Comparison of ENCODE assay signal across 7 mouse cellular contexts in genomic region chr4:134535787-134536151, GRCm38 (mm10). TPM values are rescaled to one million over a fixed set of nuclear protein-coding genes. Genes with fewer than 3 reads are reported as not detected.
A peak's percentile ranks its signal among the peaks of the same experiment; 100 is the strongest.
DNase-seq lines count a peak whose midpoint lies in the region; ATAC-seq and TF ChIP-seq lines count a peak whose summit lies in the region.

No protein-coding gene starts in this region.

- DNase-seq in liver, adult 2 months (ENCODE audit: extremely low read depth, low read depth, low spot score), result peak; percentile 16
- no peak for DNase-seq in liver
- peak; percentile 75 for DNase-seq in adrenal gland, adult 2 months
- peak; percentile 25 for DNase-seq in large intestine, adult 2 months (ENCODE audit: low read depth, low spot score)
- no peak for DNase-seq in c-Kit-positive CD71-positive TER-119-positive erythroid progenitor cells, embryonic 14.5 days (ENCODE audit: low spot score)

- peaks cover 10% of the 10 kb centered on the region for H3K4me1 ChIP-seq in liver, adult 2 months (ENCODE audit: control insufficient read depth, insufficient read depth, low read length)
- H3K4me1 ChIP-seq in embryonic facial prominence, embryonic 15.5 days, result peaks cover 26% of the 10 kb centered on the region

- no peak for TF ChIP-seq CTCF in liver, adult 2 months (IDR thresholded peaks at IDR 0.05; ENCODE audit: low read depth, low read length)

- peaks cover 6% of the 10 kb centered on the region; the same call in 1 of the 2 replicates for H3K36me3 ChIP-seq in liver, adult 2 months (ENCODE audit: control insufficient read depth, insufficient read depth, low read length)
- peaks cover 38% of the 10 kb centered on the region for H3K36me3 ChIP-seq in embryonic facial prominence, embryonic 15.5 days
- H3K36me3 ChIP-seq in myocyte (ENCODE audit: control insufficient read depth, insufficient read depth), result peaks cover 8% of the 10 kb centered on the region

- TF ChIP-seq POLR2A in liver, adult 2 months (IDR thresholded peaks at IDR 0.05; ENCODE audit: extremely low read depth, insufficient read depth, low read length), result no peak
- TF ChIP-seq POLR2A in myocyte (IDR thresholded peaks at IDR 0.05; ENCODE audit: insufficient read length, low read depth), result no peak

- 0 out of 2 replicates have a peak overlapping the region, but pooled peaks have one; percentile 24 for H3K27ac ChIP-seq in liver, adult 2 months (replicated peaks; ENCODE audit: insufficient read depth, low read depth, low read length)
- peak overlapping the region; percentile 93 for H3K27ac ChIP-seq in embryonic facial prominence, embryonic 15.5 days (replicated peaks)

- H3K9me3 ChIP-seq in embryonic facial prominence, embryonic 15.5 days (replicated peaks), result no peaks in the 10 kb centered on the region

- H3K79me2 ChIP-seq in liver, adult 2 months (ENCODE audit: control insufficient read depth, insufficient read depth, low read length), result peaks cover 5% of the 10 kb centered on the region
- peaks cover 19% of the 10 kb centered on the region for H3K79me2 ChIP-seq in myocyte (ENCODE audit: control insufficient read depth, insufficient read depth)

- no peaks in the 10 kb centered on the region for H3K27me3 ChIP-seq in liver, adult 2 months (ENCODE audit: control insufficient read depth, insufficient read depth, low read length)
- no peaks in the 10 kb centered on the region for H3K27me3 ChIP-seq in embryonic facial prominence, embryonic 15.5 days
- no peaks in the 10 kb centered on the region for H3K27me3 ChIP-seq in myocyte (ENCODE audit: control insufficient read depth, insufficient read depth, insufficient read length)

- 2% methylated on average over 8 of the region's 8 CpGs for whole genome bisulfite sequencing in liver, adult 2 months
- WGBS in embryonic facial prominence, embryonic 15.5 days, result 7% methylated on average over 8 of the region's 8 CpGs
- under 1% methylated on average over 8 of the region's 8 CpGs for WGBS in large intestine, adult 2 months

- no peak; the same call in 1 of the 2 replicates for ATAC-seq in embryonic facial prominence, embryonic 15.5 days (ENCODE audit: insufficient number of reproducible peaks, low FRiP score, low TSS enrichment, low read depth)

- no peak overlapping the region for H3ac ChIP-seq in myocyte (ENCODE audit: control insufficient read depth, insufficient read length)

- peak overlapping the region; percentile 44 for H3K9ac ChIP-seq in liver, adult 2 months (ENCODE audit: low read depth, low read length)
- peak overlapping the region; percentile 80; the same call in 1 of the 2 replicates for H3K9ac ChIP-seq in embryonic facial prominence, embryonic 15.5 days

- H3K4me3 ChIP-seq in liver, adult 2 months (ENCODE audit: insufficient read depth, low read depth, low read length), result peak overlapping the region; percentile 38
- H3K4me3 ChIP-seq in embryonic facial prominence, embryonic 15.5 days (replicated peaks), result peak overlapping the region; percentile 98
- H3K4me3 ChIP-seq in myocyte, result peak overlapping the region; percentile 57

- peak overlapping the region; percentile 95 for H3K4me2 ChIP-seq in embryonic facial prominence, embryonic 15.5 days (replicated peaks)
- peak overlapping the region; percentile 95 for H3K4me2 ChIP-seq in myocyte (ENCODE audit: low read depth)

TF ChIP-seq in myocyte, 11 proteins besides CTCF, POLR2A, EP300 and RAD21:
- peak in 1 of 3 experiments; percentile 11 for TF ChIP-seq MYOG (IDR thresholded peaks at IDR 0.05; ENCODE audit: control insufficient read depth in 1 of 3, insufficient read depth in 1 of 3, insufficient read length in 2 of 3, low read depth in 2 of 3)
- peak; percentile 50 for TF ChIP-seq USF1 (IDR thresholded peaks at IDR 0.05; ENCODE audit: low read depth)
- TF ChIP-seq TCF12 (IDR thresholded peaks at IDR 0.05; ENCODE audit: insufficient read depth, poor library complexity, severe bottlenecking), result peak; percentile 58
- TF ChIP-seq CEBPB (IDR thresholded peaks at IDR 0.05; ENCODE audit: insufficient read depth, poor library complexity, severe bottlenecking), result no peak
- TF ChIP-seq TCF3 (IDR thresholded peaks at IDR 0.05; ENCODE audit: insufficient read length, low read depth), result peak; percentile 23
- TF ChIP-seq MYOD1 (IDR thresholded peaks at IDR 0.05; ENCODE audit: control insufficient read depth in 1 of 3, insufficient read length in 2 of 3, low read depth in 2 of 3), result peak; percentile 79 to 95 (median 91)
- no peak for TF ChIP-seq E2F4 (IDR thresholded peaks at IDR 0.05; ENCODE audit: insufficient read depth)
TF ChIP-seq in myocyte: peak in this region for 5.

RNA-seq across cellular contexts. Expression of gene Mtfr1l, which starts 0.6 kb away (rescaled TPM):
- total RNA-seq in liver, adult 2 months (2014; rRNA removed), result 50.9 and 55.1 TPM in 2 replicates
- 80.1 and 96.7 TPM in 2 replicates for polyA plus RNA-seq in liver, adult 2 months (2012; rRNA removed)
- total RNA-seq in adrenal gland, adult 2 months (2021), result 100 to 1,000 TPM; 124 to 147 TPM
- polyA plus RNA-seq in adrenal gland, adult 2 months (2012; rRNA removed), result 98.8 and 102 TPM in 2 replicates
- 111 and 116 TPM in 2 replicates for polyA plus RNA-seq in embryonic facial prominence, embryonic 15.5 days (2015; fragmentation: Nextera tagmentation; extraction: Ambion mirVana)
- 56.1 and 82.9 TPM in 2 replicates for polyA plus RNA-seq in large intestine, adult 2 months (2012; rRNA removed)
- 92.0 TPM for polyA plus RNA-seq in myocyte (2012; fragmentation: generic; extraction: Trizol)

RNA-seq across cellular contexts. Expression of gene Selenon, which starts 16.2 kb away (rescaled TPM):
- total RNA-seq in liver, adult 2 months (2014; rRNA removed), result 0.74 and 1.1 TPM in 2 replicates
- 1.2 and 2.4 TPM in 2 replicates for polyA plus RNA-seq in liver, adult 2 months (2012; rRNA removed)
- 10 to 100 TPM; 21.9 to 42.5 TPM for total RNA-seq in adrenal gland, adult 2 months (2021)
- polyA plus RNA-seq in adrenal gland, adult 2 months (2012; rRNA removed), result 34.5 and 35.1 TPM in 2 replicates
- polyA plus RNA-seq in embryonic facial prominence, embryonic 15.5 days (2015; fragmentation: Nextera tagmentation; extraction: Ambion mirVana), result 19.8 and 29.8 TPM in 2 replicates
- polyA plus RNA-seq in large intestine, adult 2 months (2012; rRNA removed), result 5.3 and 5.4 TPM in 2 replicates
- polyA plus RNA-seq in myocyte (2012; fragmentation: generic; extraction: Trizol), result 35.7 TPM

RNA-seq across cellular contexts. Expression of gene Aunip, which starts 25.0 kb away (rescaled TPM):
- total RNA-seq in liver, adult 2 months (2014; rRNA removed), result 0.09 and 0.34 TPM in 2 replicates
- not detected in 2 replicates for polyA plus RNA-seq in liver, adult 2 months (2012; rRNA removed)
- total RNA-seq in adrenal gland, adult 2 months (2021), result 1 to 10 TPM in 1 of 2 experiments, under 1 TPM in 1; 0.29 to 1.5 TPM
- 0.10 and 0.16 TPM in 2 replicates for polyA plus RNA-seq in adrenal gland, adult 2 months (2012; rRNA removed)
- polyA plus RNA-seq in embryonic facial prominence, embryonic 15.5 days (2015; fragmentation: Nextera tagmentation; extraction: Ambion mirVana), result 8.8 and 8.9 TPM in 2 replicates
- 3.4 and 4.2 TPM in 2 replicates for polyA plus RNA-seq in large intestine, adult 2 months (2012; rRNA removed)
- 2.3 TPM for polyA plus RNA-seq in myocyte (2012; fragmentation: generic; extraction: Trizol)

RNA-seq across cellular contexts. Expression of gene Paqr7, which starts 39.3 kb away (rescaled TPM):
- total RNA-seq in liver, adult 2 months (2014; rRNA removed), result 18.7 and 20.3 TPM in 2 replicates
- 46.1 and 58.5 TPM in 2 replicates for polyA plus RNA-seq in liver, adult 2 months (2012; rRNA removed)
- total RNA-seq in adrenal gland, adult 2 months (2021), result 10 to 100 TPM; 30.3 to 78.9 TPM
- polyA plus RNA-seq in adrenal gland, adult 2 months (2012; rRNA removed), result 196 and 204 TPM in 2 replicates
- 5.7 and 7.2 TPM in 2 replicates for polyA plus RNA-seq in embryonic facial prominence, embryonic 15.5 days (2015; fragmentation: Nextera tagmentation; extraction: Ambion mirVana)
- polyA plus RNA-seq in large intestine, adult 2 months (2012; rRNA removed), result 9.6 and 21.6 TPM in 2 replicates
- 9.5 TPM for polyA plus RNA-seq in myocyte (2012; fragmentation: generic; extraction: Trizol)

Comparison
In these comparisons a context has a peak if more than half of its experiments do, and no peak if none do; other contexts are left out.
1. DNase-seq: peak in liver, adult 2 months (single experiment), adrenal gland, adult 2 months (single experiment) and large intestine, adult 2 months (single experiment); none in liver (single experiment) and c-Kit-positive CD71-positive TER-119-positive erythroid progenitor cells, embryonic 14.5 days (single experiment).
2. H3K4me3 ChIP-seq: peak in every context shown above with its lines; median percentile 98 in embryonic facial prominence, embryonic 15.5 days; 57 in myocyte; 38 in liver, adult 2 months.